Mouse (Mus musculus) retina, postnatal 1 day (tissue): Measurements from ENCODE around the gene Vmn1r62.
"Not testable (repeated sequence)": the region's sequence is repeated elsewhere in the genome, so short reads cannot be mapped to it uniquely, and the experiment has no call there.

Source experiments
- DNase-seq: peaks from one replicate; pipeline ENCODE4 v3.0.0-alpha.2; 2012

Gene Vmn1r62

GRCm38 (mm10) chr7:5673331-5673730, at the start of gene Vmn1r62:
Gene Vmn1r62, plus strand, starts transcription at chr7:5673631.
- DNase-seq = not testable (repeated sequence)
